Mouse (Mus musculus) thymus, postnatal 0 days (tissue): ENCODE data around the gene Yjefn3. TPM values are rescaled to one million over a fixed set of nuclear protein-coding genes. Genes with fewer than 3 reads are reported as not detected.
"Not testable (repeated sequence)": the region's sequence is repeated elsewhere in the genome, so short reads cannot be mapped to it uniquely, and the experiment has no call there.

Source experiments
- DNase-seq: peaks from one replicate; pipeline ENCODE4 v3.0.0-alpha.2; 2015; ENCODE audit warnings: low spot score
- polyA plus RNA-seq: library from polyadenylated mRNA; unstranded; fragments of >200 nt; fragmentation: Nextera tagmentation; extraction: Ambion mirVana; gene quantifications from 2 replicates; pipeline ENCODE4 v1.2.1, GENCODE M21; 2015

Yjefn3 gene
- 3.7 and 4.0 TPM in 2 replicates for polyA plus RNA-seq

DNA sequence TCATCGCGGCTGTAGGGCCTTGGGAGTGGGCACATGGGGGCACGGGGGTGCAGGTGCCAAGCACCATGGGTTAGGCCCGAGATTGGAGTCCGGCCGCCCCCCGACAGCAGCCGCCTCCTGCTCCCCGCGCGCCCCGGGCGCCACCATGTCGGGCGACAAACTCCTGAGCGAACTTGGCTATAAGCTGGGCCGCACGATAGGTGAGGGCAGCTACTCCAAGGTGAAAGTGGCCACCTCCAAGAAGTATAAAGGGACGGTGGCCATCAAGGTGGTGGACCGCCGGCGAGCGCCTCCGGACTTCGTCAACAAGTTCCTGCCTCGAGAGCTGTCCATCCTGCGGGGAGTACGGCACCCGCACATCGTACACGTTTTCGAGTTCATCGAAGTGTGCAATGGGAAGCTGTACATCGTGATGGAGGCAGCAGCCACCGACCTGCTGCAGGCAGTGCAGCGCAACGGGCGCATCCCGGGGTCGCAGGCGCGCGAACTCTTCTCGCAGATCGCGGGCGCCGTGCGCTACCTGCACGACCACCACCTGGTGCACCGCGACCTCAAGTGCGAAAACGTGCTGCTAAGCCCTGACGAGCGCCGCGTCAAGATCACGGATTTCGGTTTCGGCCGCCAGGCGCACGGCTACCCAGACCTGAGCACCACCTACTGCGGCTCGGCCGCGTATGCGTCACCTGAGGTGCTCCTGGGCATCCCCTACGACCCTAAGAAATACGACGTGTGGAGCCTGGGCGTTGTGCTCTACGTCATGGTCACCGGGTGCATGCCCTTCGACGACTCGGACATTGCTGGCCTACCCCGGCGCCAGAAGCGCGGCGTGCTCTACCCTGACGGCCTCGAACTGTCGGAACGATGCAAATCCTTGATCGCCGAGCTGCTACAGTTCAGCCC is at the start of gene Yjefn3, which contains the start of the genes Tssk6 and Ndufa13:
TSS of gene Yjefn3 (minus strand) at position 550 of the 900 bp plus-strand sequence.
TSS of gene Tssk6 (plus strand) at position 22 of the 900 bp plus-strand sequence.
TSS of gene Ndufa13 (minus strand) at position 396 of the 900 bp plus-strand sequence.
- peak; percentile 62 for DNase-seq

DNA sequence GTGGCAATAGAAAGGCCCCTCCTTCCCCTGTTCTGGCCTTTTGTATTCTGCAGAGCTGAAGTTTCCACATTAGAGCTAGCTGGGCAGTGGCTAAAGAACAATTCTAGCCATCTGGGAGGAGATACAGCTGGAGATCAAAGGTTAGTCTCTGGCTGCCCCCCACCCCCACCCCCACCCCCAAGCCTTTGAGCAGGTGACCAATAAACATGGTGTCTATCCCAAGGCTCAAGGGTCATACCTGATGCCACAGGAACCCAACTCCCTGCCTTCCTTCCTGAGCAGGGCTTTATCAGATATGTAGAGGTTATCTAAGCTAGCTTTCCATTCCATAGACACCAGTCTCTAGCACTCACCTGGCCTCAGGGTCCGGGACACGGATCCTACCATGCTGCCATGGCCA is 47.8 kb upstream of the Yjefn3 start:
- no peak for DNase-seq

DNA sequence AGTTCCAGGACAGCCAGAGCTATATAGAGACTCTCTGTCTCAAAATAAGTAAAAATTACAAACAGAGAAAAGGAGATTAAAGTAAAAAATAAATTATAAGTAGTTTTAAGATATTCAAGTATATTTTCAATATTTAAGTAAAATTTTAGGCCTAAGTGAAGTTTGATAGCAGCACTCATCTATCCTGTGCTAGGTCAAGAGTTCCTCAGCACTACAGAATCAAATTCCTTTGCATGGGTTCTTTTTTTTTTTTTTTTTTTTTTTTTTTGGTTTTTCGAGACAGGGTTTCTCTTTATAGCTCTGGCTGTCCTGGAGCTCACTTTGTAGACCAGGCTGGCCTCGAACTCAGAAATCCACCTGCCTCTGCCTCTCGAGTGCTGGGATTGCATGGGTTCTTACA is 40.0 kb upstream of the Yjefn3 start:
- not testable (repeated sequence) for DNase-seq

DNA sequence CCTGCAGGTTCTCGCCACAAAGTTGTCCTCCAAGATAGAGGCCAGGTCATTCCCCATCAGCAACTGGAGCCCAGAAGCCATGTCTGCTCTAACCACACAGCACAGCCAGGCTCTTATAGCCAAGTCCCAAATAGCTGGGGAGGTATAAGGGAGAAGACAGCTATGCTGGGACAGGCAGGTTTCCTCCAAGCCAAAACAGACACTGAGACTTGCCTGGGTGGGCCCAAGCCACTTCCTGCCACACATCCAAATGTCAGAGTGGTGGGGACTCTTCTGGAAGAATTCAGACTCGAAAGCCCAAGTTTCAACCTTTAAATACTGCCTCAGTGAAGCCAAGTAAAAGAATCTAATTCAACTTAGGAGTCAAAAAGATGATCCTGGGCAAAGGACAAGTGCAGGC is 37.9 kb upstream of the Yjefn3 start:
- peak; percentile 52 for DNase-seq

DNA sequence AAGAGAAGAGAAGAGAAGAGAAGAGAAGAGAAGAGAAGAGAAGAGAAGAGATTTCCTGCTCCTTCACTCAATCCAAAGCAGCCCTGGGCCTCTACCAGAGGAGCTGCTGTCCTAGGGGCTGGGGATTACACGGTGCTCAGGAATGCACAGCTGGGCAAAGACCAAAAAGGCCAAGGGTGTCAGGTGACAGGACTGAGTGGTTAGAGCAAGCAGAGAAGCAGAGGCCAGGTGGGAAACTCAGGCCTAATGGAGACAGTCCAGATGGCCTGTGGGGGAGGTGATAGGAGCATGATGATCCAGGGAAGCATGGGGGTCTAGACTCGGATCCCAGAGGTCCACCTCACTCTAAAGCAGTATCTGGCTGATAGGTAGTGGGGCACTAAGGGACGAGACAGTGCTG is 37.1 kb upstream of the Yjefn3 start:
- no peak for DNase-seq

DNA sequence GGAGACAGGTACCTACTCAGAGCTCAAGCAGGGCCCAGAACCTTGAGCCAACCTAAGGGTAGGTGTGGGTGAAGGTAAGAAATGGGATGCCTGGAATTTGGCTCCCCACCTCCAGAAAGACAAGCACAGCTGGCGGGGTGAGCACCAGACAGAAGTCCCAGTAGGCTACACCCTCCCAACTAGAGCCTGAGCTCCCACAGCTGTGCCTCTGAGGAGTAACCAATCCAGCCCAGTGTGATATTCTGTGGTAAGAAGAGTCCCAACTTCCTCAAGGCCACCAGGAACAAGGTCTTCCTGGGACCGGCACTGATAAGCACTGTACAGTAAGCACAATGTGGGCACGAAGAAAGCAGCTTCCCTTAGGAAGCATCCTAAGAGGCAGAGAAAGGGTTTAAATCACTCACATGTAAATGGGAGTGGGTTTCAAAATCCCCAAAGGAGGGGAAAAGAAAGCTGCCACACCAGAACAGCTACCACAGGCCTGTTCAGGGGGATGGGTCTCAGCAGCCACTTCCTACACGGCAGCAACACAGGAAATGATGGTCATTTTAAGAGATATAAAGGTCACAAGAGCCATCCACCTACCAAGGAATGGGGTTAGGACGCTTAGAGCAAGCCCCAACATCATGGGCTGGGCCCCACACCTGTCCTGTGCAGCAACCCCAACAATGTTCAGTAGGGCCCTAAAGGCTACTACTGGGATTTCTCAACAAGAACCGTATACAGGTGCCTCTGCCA is 35.9 kb upstream of the Yjefn3 start:
- DNase-seq: no peak

DNA sequence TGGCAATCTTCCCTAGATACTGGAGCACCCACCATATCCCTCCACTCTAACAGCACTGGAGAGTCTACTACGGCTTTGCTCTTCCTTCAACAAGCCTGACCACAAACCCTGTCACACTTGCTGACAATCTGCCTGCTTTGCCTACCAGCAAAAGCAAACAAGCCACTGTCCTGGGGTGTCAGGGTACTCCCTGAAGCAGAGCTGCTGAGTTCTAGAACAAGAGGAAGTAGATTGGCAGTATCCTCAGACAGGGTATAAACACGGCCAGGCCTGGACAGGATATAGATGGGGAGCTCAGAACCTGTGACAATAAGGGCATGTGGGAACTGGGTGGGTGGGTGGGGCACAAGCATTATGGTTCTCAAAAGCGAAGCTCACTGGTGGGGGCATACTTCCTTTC is 35.0 kb upstream of the Yjefn3 start:
- no peak for DNase-seq

DNA sequence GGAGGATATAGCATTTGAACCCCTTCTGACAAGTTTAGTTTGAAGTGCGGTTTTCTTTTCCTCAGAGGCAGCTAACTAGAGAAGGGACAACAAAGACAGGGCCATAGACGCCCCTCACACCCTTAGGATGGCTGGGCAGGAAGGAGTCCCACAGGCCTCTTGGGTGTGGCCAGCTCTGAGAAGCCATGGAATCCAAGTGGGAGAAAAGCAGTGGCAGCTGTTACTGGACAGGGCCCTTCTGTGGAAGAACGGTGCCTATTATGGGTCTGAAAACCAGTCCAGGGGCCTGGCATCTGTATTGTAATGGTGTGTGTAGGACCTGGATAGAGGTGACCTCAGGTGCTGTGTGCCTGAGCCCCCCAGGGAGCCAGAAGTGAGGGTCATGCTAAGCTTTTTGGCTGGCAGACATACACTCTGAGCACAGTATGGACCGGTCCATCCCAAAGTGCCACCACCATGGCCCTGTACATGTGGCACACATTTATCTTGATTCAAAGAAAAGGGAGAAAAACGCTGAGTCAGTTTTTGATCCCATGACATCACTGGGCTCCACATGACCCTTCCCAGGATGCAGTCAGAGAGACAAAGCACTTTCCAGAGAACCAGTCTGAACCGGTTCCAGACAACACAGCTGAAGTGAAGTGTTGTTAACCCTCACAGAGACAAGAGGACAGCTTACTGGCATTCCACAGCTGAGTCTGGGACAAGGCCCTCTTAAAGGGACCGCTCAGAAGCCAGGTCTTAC is 33.7 kb upstream of the Yjefn3 start:
- no peak for DNase-seq

DNA sequence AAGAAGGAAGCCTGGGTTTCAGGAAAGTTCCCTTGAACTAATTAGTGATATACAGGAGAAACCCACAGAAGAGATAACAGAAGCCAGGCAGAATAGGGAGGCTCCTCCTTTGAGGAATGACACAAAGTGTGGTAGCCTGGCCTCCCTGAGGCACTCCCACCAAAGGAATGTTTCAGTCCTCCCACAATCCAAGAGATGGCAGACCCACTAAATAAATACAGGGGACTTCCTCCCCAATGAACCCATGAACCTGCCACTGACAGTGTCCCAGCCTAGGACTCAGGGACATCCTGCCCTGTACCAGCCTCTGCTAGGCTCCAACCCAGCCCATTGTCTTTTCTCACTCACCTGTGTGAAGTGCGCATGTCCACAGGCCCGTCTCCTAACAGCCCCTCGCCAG is 32.9 kb upstream of the Yjefn3 start:
- no peak for DNase-seq

DNA sequence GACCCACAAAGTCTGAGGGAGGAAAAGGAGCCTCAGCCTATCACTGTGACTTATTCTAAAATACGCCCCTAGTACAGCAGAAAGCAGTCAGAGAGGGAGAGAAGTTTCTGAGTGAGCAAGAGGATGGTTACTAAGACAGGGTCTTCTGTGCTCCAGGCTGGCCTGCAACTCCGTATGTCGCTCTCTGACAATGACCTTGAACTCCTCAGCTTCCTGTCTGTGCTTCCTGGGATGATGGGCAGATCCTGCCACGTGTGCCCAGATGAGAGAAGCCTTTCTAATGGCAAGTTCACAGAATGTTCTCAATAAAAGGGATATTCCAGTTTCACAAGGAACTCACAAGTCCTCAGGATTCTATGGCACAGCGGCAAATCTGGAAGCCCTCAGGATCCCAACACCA is 32.1 kb upstream of the Yjefn3 start:
- DNase-seq: no peak

DNA sequence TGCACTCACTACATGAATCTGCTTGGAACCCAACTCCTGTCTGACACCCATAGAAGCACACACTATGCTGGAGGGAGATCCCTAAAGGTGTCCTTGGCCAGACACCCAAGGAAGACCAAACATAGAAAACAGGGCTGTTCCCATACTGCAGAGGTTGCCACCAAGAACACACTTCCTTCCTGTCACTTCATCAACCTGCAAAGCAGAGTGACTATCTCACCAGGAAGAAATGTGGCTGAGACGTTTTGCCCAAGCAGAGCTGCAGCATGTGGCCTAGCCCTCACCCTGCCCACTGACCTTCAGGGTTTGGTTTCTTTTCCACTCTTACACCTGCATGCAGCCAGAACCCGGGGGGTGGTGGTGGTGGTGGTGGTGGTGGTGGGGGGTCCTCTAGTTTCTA is 31.3 kb upstream of the Yjefn3 start:
- no peak for DNase-seq

DNA sequence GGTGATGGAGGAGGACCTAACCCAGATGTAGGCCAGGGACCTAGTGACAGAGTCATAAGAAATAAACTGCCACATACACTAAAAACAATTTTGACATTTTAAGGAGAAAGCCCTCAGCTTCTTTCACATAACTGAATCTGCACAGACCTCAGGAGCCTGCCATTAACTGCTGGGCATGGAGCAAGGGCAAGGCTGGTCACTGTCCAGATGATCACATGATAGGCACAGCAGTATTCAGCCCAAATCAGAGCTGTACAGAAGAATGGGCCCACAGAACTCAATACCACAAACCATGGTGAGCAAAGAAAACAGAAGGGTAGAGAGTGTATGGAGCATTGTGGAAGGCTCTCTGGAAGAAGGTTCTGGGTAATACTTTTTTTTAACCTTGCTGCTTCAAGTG is 24.4 kb upstream of the Yjefn3 start:
- no peak for DNase-seq

DNA sequence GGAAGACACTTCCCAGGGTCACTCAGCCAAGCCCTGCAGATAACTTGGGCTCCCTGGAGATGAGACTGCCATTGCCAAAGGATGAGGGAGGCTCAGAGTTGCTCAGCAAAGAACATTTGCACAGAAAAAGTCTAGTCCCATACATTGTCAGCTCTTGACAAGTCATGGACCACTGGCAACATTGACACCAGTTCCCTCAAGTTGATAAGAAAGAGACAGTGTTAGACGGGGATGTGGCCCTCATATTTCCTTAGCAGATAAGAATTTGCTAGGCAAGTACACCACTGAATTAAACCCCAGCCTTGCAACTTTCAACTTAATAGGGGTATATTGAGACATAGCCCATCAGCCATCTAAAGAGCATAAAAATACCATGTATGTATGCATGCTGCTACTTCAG is 21.5 kb upstream of the Yjefn3 start:
- DNase-seq: no peak

DNA sequence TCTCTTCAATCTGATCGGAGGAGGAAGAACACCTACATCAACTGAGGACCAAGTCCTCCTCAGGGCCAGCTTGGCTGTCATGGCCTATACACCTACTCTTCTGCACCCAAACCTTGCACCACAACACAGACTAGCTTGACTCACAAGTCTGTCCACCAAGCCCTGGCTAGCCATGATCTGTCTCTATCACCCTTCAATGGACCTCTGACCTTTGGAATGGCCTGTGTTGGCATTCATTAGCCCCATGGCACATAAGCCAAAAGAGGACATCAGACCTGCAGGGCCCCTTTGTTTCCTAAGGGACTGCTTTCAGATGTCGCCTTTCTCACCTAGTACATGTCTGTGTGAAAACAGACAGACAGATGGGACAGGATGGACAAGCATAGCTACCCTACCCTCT is 18.6 kb upstream of the Yjefn3 start:
- no peak for DNase-seq

DNA sequence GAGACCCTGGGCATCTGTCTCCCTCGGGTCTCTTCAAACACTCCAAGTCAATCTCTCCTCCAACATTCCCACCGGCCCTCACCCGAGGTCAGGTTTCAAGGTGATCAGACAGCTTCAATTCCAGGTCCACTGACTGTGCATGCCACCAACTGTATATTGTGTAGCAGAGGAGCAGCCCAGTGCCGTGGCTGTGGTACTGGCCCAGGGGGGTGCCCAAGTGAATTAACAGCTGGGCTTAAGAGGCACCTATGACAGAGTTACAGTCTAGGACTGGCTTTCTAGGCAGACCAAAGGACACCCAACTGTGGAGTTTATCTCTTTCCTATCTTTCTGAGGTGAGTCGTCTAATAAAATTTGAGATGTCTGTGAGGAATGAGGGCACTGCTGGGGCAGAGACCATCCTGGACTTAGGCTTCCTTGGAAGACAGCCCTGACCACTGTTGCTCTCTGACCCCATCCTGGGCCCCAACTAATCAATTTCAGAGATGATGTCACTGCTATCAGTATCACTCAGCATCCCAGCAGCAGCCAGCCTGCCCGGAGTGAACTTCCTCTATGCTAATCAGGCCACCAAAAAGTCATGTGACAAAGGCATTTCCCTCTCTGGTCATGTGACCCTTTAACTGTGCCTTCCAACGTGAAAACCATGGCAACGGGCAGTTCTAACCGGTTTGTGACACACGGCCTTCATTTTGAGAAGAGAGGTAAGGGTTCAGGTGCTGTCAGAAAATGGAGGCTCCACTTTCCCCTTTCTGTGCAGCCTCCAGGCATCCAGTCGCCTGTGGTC is 17.6 kb upstream of the Yjefn3 start:
- peak; percentile 85 for DNase-seq

DNA sequence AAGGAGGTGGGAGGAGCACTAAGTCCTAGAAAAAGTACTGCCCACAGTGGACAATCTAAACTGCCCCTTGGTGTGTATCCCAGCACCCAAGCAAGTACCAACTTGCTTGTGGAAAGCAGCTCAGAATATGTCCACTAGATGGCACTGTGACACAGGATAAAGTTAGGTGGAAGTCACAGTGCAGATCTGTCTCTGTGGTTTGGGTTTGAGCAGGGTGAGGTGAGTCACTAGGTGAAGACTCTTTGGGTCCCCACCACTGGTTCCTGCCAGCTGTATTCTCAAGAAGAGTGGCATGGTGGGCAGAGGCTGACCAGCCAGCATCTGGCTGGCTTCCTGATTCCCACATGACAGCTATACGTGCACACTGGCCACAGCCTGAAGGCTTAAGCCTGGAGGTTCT is 16.5 kb upstream of the Yjefn3 start:
- peak; percentile 93 for DNase-seq

DNA sequence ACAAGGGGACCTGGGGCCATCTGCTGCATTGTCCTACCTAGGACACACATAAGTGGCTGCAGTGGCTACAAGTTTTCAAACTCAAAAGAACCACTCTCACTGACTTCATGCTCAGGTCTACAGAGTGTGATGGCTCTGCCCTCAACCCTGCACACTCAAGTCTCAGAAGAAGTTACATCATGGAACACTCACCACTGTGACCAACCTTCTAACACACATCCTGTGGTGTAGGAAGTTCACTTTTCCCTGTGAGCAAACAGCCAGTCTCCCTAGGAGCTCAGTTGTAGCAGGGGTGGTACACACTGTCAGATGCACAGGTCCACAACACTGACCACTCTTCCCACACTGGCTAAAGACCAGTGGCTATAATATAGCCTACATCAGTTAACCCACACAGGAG is 16.0 kb upstream of the Yjefn3 start:
- no peak for DNase-seq

DNA sequence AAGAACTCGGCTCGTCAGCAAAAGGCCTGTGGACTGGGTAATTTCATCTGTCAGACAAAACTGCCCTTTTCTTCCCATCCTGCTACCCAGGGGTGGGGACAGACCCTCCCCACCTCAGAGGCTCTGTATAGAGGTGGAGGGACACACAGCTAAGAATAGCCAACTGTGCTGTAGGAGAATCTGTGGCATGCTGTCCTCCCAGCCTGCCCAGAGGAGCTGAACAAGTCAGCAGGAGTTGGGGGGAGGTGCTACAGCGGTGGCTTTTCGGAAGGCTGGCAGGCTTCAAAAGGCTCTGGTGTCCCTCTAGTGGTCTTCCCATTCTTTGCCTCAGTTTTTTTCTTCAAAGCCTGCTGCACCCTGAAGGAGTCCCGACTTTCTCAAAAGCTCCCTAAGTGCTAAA is 13.2 kb upstream of the Yjefn3 start:
- DNase-seq: no peak

DNA sequence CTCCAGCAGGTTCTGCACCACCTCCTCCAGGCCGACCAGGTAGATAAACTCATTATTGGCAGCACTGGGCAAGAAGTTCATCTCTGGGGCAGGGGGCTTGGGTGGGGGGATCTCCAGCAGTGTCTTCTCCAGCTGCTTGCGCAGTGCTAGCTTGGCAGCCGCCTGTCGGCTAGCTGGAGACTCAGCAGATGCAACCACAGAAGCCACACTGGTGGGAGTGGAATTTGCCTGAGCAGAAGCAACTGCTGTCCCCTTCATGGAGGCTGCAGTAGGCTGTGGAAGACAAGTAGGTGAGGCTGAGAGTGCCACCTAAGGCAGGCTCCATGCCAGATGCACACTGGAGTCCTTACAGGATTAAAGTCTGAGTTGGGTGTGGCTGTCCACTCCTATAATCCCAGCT is 12.0 kb upstream of the Yjefn3 start:
- DNase-seq: no peak

DNA sequence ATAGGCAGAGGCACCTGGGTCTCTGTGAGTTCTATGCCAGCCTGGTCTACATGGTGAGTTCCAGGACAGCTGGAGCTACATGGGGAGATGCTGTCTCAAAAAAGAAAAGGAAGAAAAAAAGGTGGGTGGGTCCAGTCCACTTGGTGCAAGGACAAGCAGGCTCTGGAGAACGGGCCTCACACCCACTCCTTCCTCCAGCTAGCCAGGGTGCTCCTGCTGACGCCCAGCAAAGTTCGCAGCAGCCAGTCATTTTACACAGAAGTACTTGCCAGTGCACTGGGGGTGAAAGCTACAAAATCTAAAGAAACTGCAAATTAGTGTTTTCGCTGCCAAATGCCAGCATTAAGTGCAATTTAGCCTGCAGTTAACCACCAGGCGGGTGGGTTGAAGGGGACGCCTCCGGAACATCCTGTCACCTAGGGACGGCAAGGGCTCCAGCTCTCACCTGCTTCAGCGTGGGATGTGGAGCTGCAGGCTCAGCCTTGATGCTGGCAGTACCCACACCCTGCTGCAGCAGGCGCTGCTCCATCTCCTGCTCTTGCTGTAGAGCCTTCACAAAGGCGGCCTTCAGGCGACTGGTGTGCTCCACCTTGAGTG is 10.1 kb upstream of the Yjefn3 start:
- no peak for DNase-seq

DNA sequence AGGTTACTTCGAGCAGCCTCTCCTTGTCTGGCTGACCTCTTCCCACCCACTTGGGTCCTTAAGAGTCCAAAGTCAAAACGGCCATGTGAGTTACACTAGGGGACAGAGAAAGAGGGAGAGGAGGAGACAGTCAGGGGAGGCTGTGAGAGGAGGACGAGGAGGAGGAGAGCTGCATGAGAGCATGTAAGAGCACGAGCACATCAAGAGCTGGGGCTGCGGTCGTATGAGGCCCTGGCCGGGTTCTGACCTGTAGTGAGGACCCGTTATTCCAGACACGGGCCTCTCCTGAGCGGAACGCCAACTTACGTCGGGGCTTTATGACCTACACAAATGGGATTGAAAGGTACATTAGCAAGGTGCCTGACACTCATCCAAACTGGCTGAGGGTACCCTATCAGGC is 9.4 kb upstream of the Yjefn3 start:
- no peak for DNase-seq
